Mouse (Mus musculus): Measurements from ENCODE around the gene Cnst. TPM values are rescaled to one million over a fixed set of nuclear protein-coding genes. Genes with fewer than 3 reads are reported as not detected.

The Cnst gene
- polyA plus RNA-seq, 2 experiments: 14.6 to 18.2 TPM

- Histone ChIP-seq H3K36me3 (ENCODE audit: control insufficient read depth, insufficient read depth, low read length) (peaks cover 12% of the 10 kb centered on the region), H3K4me1 (ENCODE audit: control insufficient read depth, insufficient read depth, low read length) (peaks cover 3% of the 10 kb centered on the region), H3K9ac (ENCODE audit: low read depth, low read length, severe bottlenecking) (no peak overlapping the region), H3K9me3 (ENCODE audit: control insufficient read depth, low read length) (no peaks in the 10 kb centered on the region), H3K27ac (replicated peaks; ENCODE audit: low read depth, low read length) (no peak overlapping the region), H3K27me3 (ENCODE audit: control insufficient read depth, insufficient read depth, low read length) (no peaks in the 10 kb centered on the region), H3K4me2 (replicated peaks; ENCODE audit: low read depth, low read length, severe bottlenecking) (no peak overlapping the region), H3K4me3 (replicated peaks; ENCODE audit: low read length) (no peak overlapping the region)
- ATAC-seq (ENCODE audit: low FRiP score, low read depth) (no peak), DNase-seq (ENCODE audit: low spot score) (no peak)
- TF ChIP-seq POLR2A (IDR thresholded peaks at IDR 0.05; ENCODE audit: borderline replicate concordance, extremely low read depth, insufficient read depth, insufficient read length): no peak
- WGBS: 90% methylated on average over 3 of the region's 3 CpGs
Observed at GRCm38 (mm10) chr1:179583090-179583489, 36.9 kb downstream of the Cnst start.

GRCm38 (mm10) chr1:179584220-179584619, 38.0 kb downstream of the Cnst start:
- Histone ChIP-seq H3K9me3 (ENCODE audit: control insufficient read depth, low read length) (no peaks in the 10 kb centered on the region), H3K36me3 (ENCODE audit: control insufficient read depth, insufficient read depth, low read length) (peaks cover 7% of the 10 kb centered on the region; the same call in 1 of the 2 replicates), H3K9ac (ENCODE audit: low read depth, low read length, severe bottlenecking) (no peak overlapping the region), H3K27me3 (ENCODE audit: control insufficient read depth, insufficient read depth, low read length) (no peaks in the 10 kb centered on the region), H3K4me1 (ENCODE audit: control insufficient read depth, insufficient read depth, low read length) (peaks cover 5% of the 10 kb centered on the region), H3K27ac (replicated peaks; ENCODE audit: low read depth, low read length) (no peak overlapping the region), H3K4me2 (replicated peaks; ENCODE audit: low read depth, low read length, severe bottlenecking) (no peak overlapping the region), H3K4me3 (replicated peaks; ENCODE audit: low read length) (no peak overlapping the region)
- ATAC-seq (ENCODE audit: low FRiP score, low read depth) (no peak), DNase-seq (ENCODE audit: low spot score) (no peak)
- 87% methylated on average over 4 of the region's 4 CpGs for WGBS
- no peak for TF ChIP-seq POLR2A (IDR thresholded peaks at IDR 0.05; ENCODE audit: borderline replicate concordance, extremely low read depth, insufficient read depth, insufficient read length)

DNA sequence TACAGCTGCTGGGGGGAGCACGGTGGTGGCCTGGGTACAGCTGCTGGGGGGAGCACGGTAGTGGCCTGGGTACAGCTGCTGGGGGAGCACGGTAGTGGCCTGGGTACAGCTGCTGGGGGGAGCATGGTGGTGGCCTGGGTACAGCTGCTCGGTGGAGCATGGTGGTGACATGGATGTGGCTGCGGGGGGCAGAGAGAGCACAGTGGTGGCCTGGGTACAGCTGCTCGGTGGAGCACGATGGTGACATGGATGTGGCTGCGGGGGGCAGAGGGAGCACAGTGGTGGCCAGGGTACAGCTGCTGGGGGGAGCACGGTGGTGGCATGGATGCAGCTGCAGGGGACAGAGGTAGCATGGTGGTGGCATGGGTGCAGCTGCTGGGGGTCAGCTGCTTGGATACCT, 39.5 kb downstream of the Cnst start:
- no peaks in the 10 kb centered on the region for H3K36me3 ChIP-seq (ENCODE audit: control insufficient read depth, insufficient read depth, low read length)
- H3K27ac ChIP-seq (replicated peaks; ENCODE audit: low read depth, low read length): no peak overlapping the region
- no peak overlapping the region for H3K4me3 ChIP-seq (replicated peaks; ENCODE audit: low read length)
- TF ChIP-seq POLR2A (IDR thresholded peaks at IDR 0.05; ENCODE audit: borderline replicate concordance, extremely low read depth, insufficient read depth, insufficient read length): no peak
- H3K9me3 ChIP-seq (ENCODE audit: control insufficient read depth, low read length): no peaks in the 10 kb centered on the region
- no peaks in the 10 kb centered on the region for H3K27me3 ChIP-seq (ENCODE audit: control insufficient read depth, insufficient read depth, low read length)
- H3K4me1 ChIP-seq (ENCODE audit: control insufficient read depth, insufficient read depth, low read length): peaks cover 5% of the 10 kb centered on the region
- WGBS: 83% methylated on average over 9 of the region's 9 CpGs
- no peak overlapping the region for H3K4me2 ChIP-seq (replicated peaks; ENCODE audit: low read depth, low read length, severe bottlenecking)
- DNase-seq (ENCODE audit: low spot score) (no peak), ATAC-seq (ENCODE audit: low FRiP score, low read depth) (no peak; the same call in 1 of the 2 replicates)
- H3K9ac ChIP-seq (ENCODE audit: low read depth, low read length, severe bottlenecking): no peak overlapping the region

DNA sequence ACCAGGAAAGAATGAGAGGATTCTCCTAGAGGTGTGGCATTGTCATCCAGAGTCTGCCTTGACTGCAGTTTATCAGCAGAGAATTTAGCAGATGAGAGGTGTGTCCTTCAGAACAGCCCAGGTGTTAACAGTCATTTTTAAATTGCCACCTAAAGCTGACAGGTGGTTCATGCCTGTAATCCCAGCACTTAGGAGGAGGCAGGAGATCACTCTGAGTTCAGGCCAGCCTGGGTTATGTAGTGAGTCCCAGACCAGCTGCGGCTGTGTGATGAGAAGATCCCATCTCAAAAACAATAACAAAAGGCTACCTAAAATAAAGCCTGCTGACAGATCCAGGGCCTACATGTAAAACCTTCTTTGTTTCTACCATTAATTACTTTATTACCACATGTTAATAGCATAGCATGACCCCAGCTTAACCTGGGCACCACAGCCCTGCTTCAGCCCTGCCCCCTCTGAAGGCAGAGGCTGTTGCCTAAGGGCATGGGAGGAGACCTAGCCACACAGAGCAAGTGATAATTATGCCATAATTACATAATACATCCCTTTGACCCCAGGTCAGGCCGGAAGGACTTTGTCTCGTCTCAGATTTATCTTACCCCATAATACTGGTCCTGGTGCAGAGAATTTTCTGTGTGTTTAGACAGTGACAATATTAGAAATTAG, 40.4 kb downstream of the Cnst start:
- TF ChIP-seq POLR2A (IDR thresholded peaks at IDR 0.05; ENCODE audit: borderline replicate concordance, extremely low read depth, insufficient read depth, insufficient read length): no peak
- DNase-seq (ENCODE audit: low spot score) (no peak), ATAC-seq (ENCODE audit: low FRiP score, low read depth) (no peak)
- peaks cover 5% of the 10 kb centered on the region for H3K4me1 ChIP-seq (ENCODE audit: control insufficient read depth, insufficient read depth, low read length)
- no peaks in the 10 kb centered on the region for H3K36me3 ChIP-seq (ENCODE audit: control insufficient read depth, insufficient read depth, low read length)
- H3K4me2 ChIP-seq (replicated peaks; ENCODE audit: low read depth, low read length, severe bottlenecking): no peak overlapping the region
- 27% methylated on average over 3 of the region's 3 CpGs for WGBS
- no peaks in the 10 kb centered on the region for H3K27me3 ChIP-seq (ENCODE audit: control insufficient read depth, insufficient read depth, low read length)
- H3K9ac ChIP-seq (ENCODE audit: low read depth, low read length, severe bottlenecking): no peak overlapping the region
- no peaks in the 10 kb centered on the region for H3K9me3 ChIP-seq (ENCODE audit: control insufficient read depth, low read length)
- no peak overlapping the region for H3K4me3 ChIP-seq (replicated peaks; ENCODE audit: low read length)
- no peak overlapping the region for H3K27ac ChIP-seq (replicated peaks; ENCODE audit: low read depth, low read length)

GRCm38 (mm10) chr1:179588230-179588629, 42.1 kb downstream of the Cnst start:
- 71% methylated on average over 4 of the region's 4 CpGs for WGBS
- Histone ChIP-seq H3K4me2 (replicated peaks; ENCODE audit: low read depth, low read length, severe bottlenecking) (no peak overlapping the region), H3K27me3 (ENCODE audit: control insufficient read depth, insufficient read depth, low read length) (no peaks in the 10 kb centered on the region), H3K36me3 (ENCODE audit: control insufficient read depth, insufficient read depth, low read length) (0 out of 2 replicates have a peak, but pooled peaks cover 3% of the 10 kb centered on the region), H3K9ac (ENCODE audit: low read depth, low read length, severe bottlenecking) (no peak overlapping the region), H3K4me1 (ENCODE audit: control insufficient read depth, insufficient read depth, low read length) (peaks cover 5% of the 10 kb centered on the region), H3K4me3 (replicated peaks; ENCODE audit: low read length) (no peak overlapping the region), H3K27ac (replicated peaks; ENCODE audit: low read depth, low read length) (no peak overlapping the region), H3K9me3 (ENCODE audit: control insufficient read depth, low read length) (no peaks in the 10 kb centered on the region)
- no peak for TF ChIP-seq POLR2A (IDR thresholded peaks at IDR 0.05; ENCODE audit: borderline replicate concordance, extremely low read depth, insufficient read depth, insufficient read length)
- DNase-seq (ENCODE audit: low spot score) (no peak), ATAC-seq (ENCODE audit: low FRiP score, low read depth) (no peak)

Data from limb, embryonic 14.5 days (tissue).